In the genomic region with DNA sequence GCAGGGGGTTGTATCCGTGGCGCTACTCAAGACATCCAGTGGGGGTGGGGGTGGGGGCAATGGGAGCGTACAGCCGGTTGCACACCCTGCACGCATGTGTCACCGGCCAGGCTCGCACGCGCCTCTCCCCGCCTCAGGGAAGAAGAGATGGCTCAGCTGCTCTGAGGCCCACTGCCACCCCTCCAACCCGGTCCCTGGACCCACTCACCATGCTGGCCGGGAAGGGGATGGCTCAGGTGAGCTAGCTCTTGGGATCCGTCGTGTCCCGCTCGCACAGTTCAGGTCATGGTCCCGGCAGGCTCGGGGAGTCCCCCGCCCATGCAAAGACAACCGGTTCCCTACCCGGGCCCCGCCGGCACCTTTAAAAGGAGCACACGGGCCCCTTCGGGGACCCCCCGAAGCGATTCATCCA, we compare ENCODE assay signal across 8 mouse cellular contexts. TPM values are rescaled to one million over a fixed set of nuclear protein-coding genes. Genes with fewer than 3 reads are reported as not detected.
DNase-seq lines count a peak whose midpoint lies in the region; ATAC-seq and TF ChIP-seq lines count a peak whose summit lies in the region.

No protein-coding gene starts in this region.

- TF ChIP-seq POLR2A in bone marrow, adult 2 months (IDR thresholded peaks at IDR 0.05; ENCODE audit: borderline replicate concordance, control insufficient read depth, low read depth, low read length) = peak; percentile 39; the same call in 1 of the 2 replicates
- TF ChIP-seq POLR2A in lung, adult 2 months (IDR thresholded peaks at IDR 0.05; ENCODE audit: borderline replicate concordance, extremely low read depth, low read depth, low read length) = peak; percentile 16; the same call in 1 of the 2 replicates

- H3K4me3 ChIP-seq in E14TG2a.4 (replicated peaks; ENCODE audit: low read length) = peak overlapping the region; percentile 98
- peak overlapping the region; percentile 92 for H3K4me3 ChIP-seq in bone marrow, adult 2 months (replicated peaks; ENCODE audit: control insufficient read depth, low read depth, low read length)
- H3K4me3 ChIP-seq in embryonic facial prominence, embryonic 14.5 days (ENCODE audit: low read depth, low read length) = peak overlapping the region; percentile 94
- H3K4me3 ChIP-seq in heart, embryonic 15.5 days = peak overlapping the region; percentile 98
- H3K4me3 ChIP-seq in lung, adult 2 months (replicated peaks; ENCODE audit: extremely low read depth, low read depth, low read length) = peak overlapping the region; percentile 55
- H3K4me3 ChIP-seq in neural tube, embryonic 15.5 days (replicated peaks) = peak overlapping the region; percentile 70

- no peaks in the 10 kb centered on the region for H3K27me3 ChIP-seq in E14TG2a.4 (ENCODE audit: insufficient read depth, low read length)
- no peaks in the 10 kb centered on the region for H3K27me3 ChIP-seq in embryonic facial prominence, embryonic 14.5 days (replicated peaks; ENCODE audit: control insufficient read depth, insufficient read depth, low read length)
- no peaks in the 10 kb centered on the region for H3K27me3 ChIP-seq in heart, embryonic 15.5 days
- no peaks in the 10 kb centered on the region for H3K27me3 ChIP-seq in neural tube, embryonic 15.5 days (replicated peaks)

- 2% methylated on average over 27 of the region's 27 CpGs for WGBS in bone marrow, adult 2 months
- 2% methylated on average over 16 of the region's 27 CpGs for WGBS in embryonic facial prominence, embryonic 14.5 days
- under 1% methylated on average over 27 of the region's 27 CpGs for WGBS in heart, embryonic 15.5 days
- 1% methylated on average over 27 of the region's 27 CpGs for WGBS in lung, adult 2 months
- WGBS in neural tube, embryonic 15.5 days = under 1% methylated on average over 26 of the region's 27 CpGs

- no peak for TF ChIP-seq CTCF in E14TG2a.4 (conservative IDR thresholded peaks at IDR 0.05; ENCODE audit: low read length)
- TF ChIP-seq CTCF in bone marrow, adult 2 months (IDR thresholded peaks at IDR 0.05; ENCODE audit: control insufficient read depth, insufficient read depth, low read length) = no peak
- no peak for TF ChIP-seq CTCF in lung, adult 2 months (IDR thresholded peaks at IDR 0.05; ENCODE audit: insufficient read depth, low read length)

- peak overlapping the region; percentile 94 for H3K27ac ChIP-seq in bone marrow, adult 2 months (ENCODE audit: control insufficient read depth, insufficient read depth, low read depth, low read length, poor library complexity)
- peak overlapping the region; percentile 90 for H3K27ac ChIP-seq in embryonic facial prominence, embryonic 14.5 days (replicated peaks; ENCODE audit: low read depth, low read length)
- peak overlapping the region; percentile 90 for H3K27ac ChIP-seq in heart, embryonic 15.5 days
- peak overlapping the region; percentile 87 for H3K27ac ChIP-seq in neural tube, embryonic 15.5 days (replicated peaks)

- H3K9ac ChIP-seq in embryonic facial prominence, embryonic 14.5 days (ENCODE audit: low read depth, low read length) = peak overlapping the region; percentile 98
- H3K9ac ChIP-seq in heart, embryonic 15.5 days = peak overlapping the region; percentile 98
- peak overlapping the region; percentile 94 for H3K9ac ChIP-seq in neural tube, embryonic 15.5 days (replicated peaks)

- peak; percentile 64 for ATAC-seq in embryonic facial prominence, embryonic 14.5 days (ENCODE audit: low read depth)
- peak; percentile 72 for ATAC-seq in heart, embryonic 15.5 days (replicated peaks; ENCODE audit: insufficient number of reproducible peaks, insufficient read depth, low FRiP score, low read depth)
- ATAC-seq in neural tube, embryonic 15.5 days (ENCODE audit: low FRiP score) = peak; percentile 72

- H3K4me1 ChIP-seq in E14TG2a.4 (replicated peaks; ENCODE audit: low read depth, low read length) = peaks cover 43% of the 10 kb centered on the region
- H3K4me1 ChIP-seq in bone marrow, adult 2 months (ENCODE audit: control insufficient read depth, insufficient read depth, low read length) = no peaks in the 10 kb centered on the region; the same call in 1 of the 2 replicates
- peaks cover 15% of the 10 kb centered on the region for H3K4me1 ChIP-seq in embryonic facial prominence, embryonic 14.5 days (ENCODE audit: control insufficient read depth, insufficient read depth, low read length)
- peaks cover 14% of the 10 kb centered on the region for H3K4me1 ChIP-seq in heart, embryonic 15.5 days (replicated peaks)
- H3K4me1 ChIP-seq in lung, adult 2 months (ENCODE audit: control insufficient read depth, insufficient read depth, low read length) = peaks cover 2% of the 10 kb centered on the region
- H3K4me1 ChIP-seq in neural tube, embryonic 15.5 days = peaks cover 36% of the 10 kb centered on the region

- no peaks in the 10 kb centered on the region for H3K9me3 ChIP-seq in E14TG2a.4 (ENCODE audit: low read length)
- no peaks in the 10 kb centered on the region for H3K9me3 ChIP-seq in embryonic facial prominence, embryonic 14.5 days (ENCODE audit: control insufficient read depth, low read length)
- no peaks in the 10 kb centered on the region for H3K9me3 ChIP-seq in heart, embryonic 15.5 days (replicated peaks)
- H3K9me3 ChIP-seq in neural tube, embryonic 15.5 days (replicated peaks) = no peaks in the 10 kb centered on the region

- DNase-seq in embryonic facial prominence, embryonic 14.5 days (ENCODE audit: low spot score) = peak; percentile 68
- peak; percentile 59 to 73 for DNase-seq in kidney, postnatal 4 days
- peak; percentile 41 for DNase-seq in lung, adult 2 months
- peak; percentile 60 for DNase-seq in thymus, postnatal 0 days (ENCODE audit: low spot score)

- peaks cover 19% of the 10 kb centered on the region for H3K36me3 ChIP-seq in E14TG2a.4 (ENCODE audit: insufficient read depth, low read length)
- no peaks in the 10 kb centered on the region for H3K36me3 ChIP-seq in embryonic facial prominence, embryonic 14.5 days (ENCODE audit: control insufficient read depth, insufficient read depth, low read length)
- H3K36me3 ChIP-seq in heart, embryonic 15.5 days = no peaks in the 10 kb centered on the region
- no peaks in the 10 kb centered on the region for H3K36me3 ChIP-seq in neural tube, embryonic 15.5 days

- peak overlapping the region; percentile 80 for H3K4me2 ChIP-seq in embryonic facial prominence, embryonic 14.5 days (ENCODE audit: low read depth, low read length)
- peak overlapping the region; percentile 90 for H3K4me2 ChIP-seq in heart, embryonic 15.5 days
- peak overlapping the region; percentile 74 for H3K4me2 ChIP-seq in neural tube, embryonic 15.5 days

RNA-seq across cellular contexts. Expression of a gene that starts 0.6 kb away (rescaled TPM):
- 55.6 and 96.0 TPM in 2 replicates for polyA plus RNA-seq in bone marrow, adult 2 months (2011; ENCODE audit: insufficient read depth, insufficient read length, low replicate concordance, missing spikeins)
- 53.3 and 54.3 TPM in 2 replicates for polyA plus RNA-seq in embryonic facial prominence, embryonic 14.5 days (2014; fragmentation: Nextera tagmentation; extraction: Ambion mirVana)
- polyA plus RNA-seq in heart, embryonic 15.5 days (2015; fragmentation: Nextera tagmentation; extraction: Ambion mirVana) = 21.9 and 35.4 TPM in 2 replicates
- polyA plus RNA-seq in lung, adult 2 months (2012; rRNA removed) = 126 and 163 TPM in 2 replicates
- 51.2 and 54.3 TPM in 2 replicates for polyA plus RNA-seq in neural tube, embryonic 15.5 days (2015; fragmentation: Nextera tagmentation; extraction: Ambion mirVana)
- polyA plus RNA-seq in thymus, postnatal 0 days (2015; fragmentation: Nextera tagmentation; extraction: Ambion mirVana) = 46.8 and 56.5 TPM in 2 replicates

Comparison
In these comparisons a context has a peak if more than half of its experiments do, and no peak if none do; other contexts are left out.
1. Peak in every context shown above with its lines: DNase-seq, ATAC-seq, H3K4me3 ChIP-seq and H3K27ac ChIP-seq.